Mouse (Mus musculus) olfactory bulb, adult 2 months (tissue): Measurements from ENCODE around the gene Espn.

Source experiments
- CTCF ChIP-seq: fragments of 200-500 bp; IDR thresholded peaks from 2 replicates; pipeline ENCODE4 v1.5.1; 2012; ENCODE audit warnings: low read depth, mild to moderate bottlenecking, low read length, moderate library complexity; ENCODE audit not compliant: insufficient read depth
- POLR2A ChIP-seq: fragments of 200-500 bp; IDR thresholded peaks from 2 replicates; pipeline ENCODE4 v1.6.1; 2012; ENCODE audit warnings: mild to moderate bottlenecking, low read depth, low read length, moderate library complexity; ENCODE audit not compliant: insufficient read depth

GRCm38 (mm10) chr4:152136112-152136875 lies 15.9 kb downstream of the Espn start:
- TF ChIP-seq CTCF (no peak), POLR2A (no peak)
